Mouse (Mus musculus) bone marrow, adult 2 months (tissue): ENCODE data around the gene Mex3b.

Experiments used
- CTCF ChIP-seq: fragments of 200-500 bp; IDR thresholded peaks from 2 replicates; pipeline ENCODE4 v1.5.1; 2011; ENCODE audit warnings: low read length, control low read depth; ENCODE audit not compliant: control insufficient read depth, insufficient read depth
- POLR2A ChIP-seq: fragments of 200-500 bp; IDR thresholded peaks from 2 replicates; pipeline ENCODE4 v1.6.1; 2011; ENCODE audit warnings: low read depth, mild to moderate bottlenecking, control low read depth, low read length, borderline replicate concordance; ENCODE audit not compliant: control insufficient read depth

GRCm38 (mm10) chr7:82854195-82854766 lies 12.9 kb upstream of the Mex3b start:
- no peak for TF ChIP-seq CTCF
- no peak for TF ChIP-seq POLR2A
